Mouse (Mus musculus) G1E (cell line): ENCODE results near the gene Eng.

Experiments
- CTCF ChIP-seq: IDR thresholded peaks from 2 replicates; pipeline ENCODE4 v1.5.1; 2012; ENCODE audit warnings: low read depth, low read length, inconsistent platforms, mixed read lengths
- TAL1 ChIP-seq: conservative IDR thresholded peaks from 2 replicates; pipeline ENCODE4 v1.6.1; 2012; ENCODE audit warnings: low read depth, low read length, inconsistent platforms, mixed read lengths

- no peak for TF ChIP-seq CTCF
- TF ChIP-seq TAL1: no peak
Observed at GRCm38 (mm10) chr2:32681754-32682153, 35.4 kb downstream of the Eng start.
